Mouse (Mus musculus) midbrain, embryonic 14.5 days (tissue): ENCODE measurements at regions not wholly inside any gene's neighbourhood (a gene's known extent, or its start where the extent isn't known, plus 50 kb on each side); places are given as distances from the start of the nearest gene placed in this dataset.
A peak's percentile ranks its signal among the peaks of the same experiment; 100 is the strongest.

Source experiments
- ATAC-seq: fragments of 200-750 bp; cut with Nextera tagmentation; 2 replicates; pipeline ENCODE4 v1.8.0; 2017; ENCODE audit warnings: moderate number of reproducible peaks, moderate library complexity; ENCODE audit not compliant: low FRiP score, low TSS enrichment
- DNase-seq: peaks from one replicate; pipeline ENCODE4 v3.0.0-alpha.2; 2015
- H3K27ac ChIP-seq: fragments of 300-500 bp; sonication (generic); replicated peaks from 2 replicates; pipeline ENCODE4 v1.5.1; 2014; ENCODE audit warnings: mild to moderate bottlenecking, low read depth, low read length, moderate library complexity
- H3K27me3 ChIP-seq: fragments of 300-500 bp; sonication (generic); 2 replicates; pipeline ENCODE4 v1.6.1; 2014; ENCODE audit warnings: low read length, control low read depth, mixed read lengths; ENCODE audit not compliant: control insufficient read depth, insufficient read depth
- H3K36me3 ChIP-seq: fragments of 300-500 bp; sonication (generic); 2 replicates; pipeline ENCODE4 v1.6.1; 2014; ENCODE audit warnings: low read length, control low read depth; ENCODE audit not compliant: control insufficient read depth, insufficient read depth
- H3K4me1 ChIP-seq: fragments of 300-500 bp; sonication (generic); 2 replicates; pipeline ENCODE4 v1.6.1; 2014; ENCODE audit warnings: mild to moderate bottlenecking, antibody characterized with exemption, low read length, control low read depth; ENCODE audit not compliant: control insufficient read depth, insufficient read depth
- H3K4me2 ChIP-seq: fragments of 300-500 bp; sonication (generic); 2 replicates; pipeline ENCODE4 v1.6.1; 2014; ENCODE audit warnings: mild to moderate bottlenecking, low read length, moderate library complexity
- H3K4me3 ChIP-seq: fragments of 300-500 bp; sonication (generic); replicated peaks from 2 replicates; pipeline ENCODE4 v1.5.1; 2014; ENCODE audit warnings: low read depth, low read length
- H3K9ac ChIP-seq: fragments of 300-500 bp; sonication (generic); replicated peaks from 2 replicates; pipeline ENCODE4 v1.6.1; 2014; ENCODE audit warnings: mild to moderate bottlenecking, low read length, moderate library complexity
- H3K9me3 ChIP-seq: fragments of 300-500 bp; sonication (generic); 2 replicates; pipeline ENCODE4 v1.6.1; 2016; ENCODE audit warnings: low read length, control low read depth, mixed read lengths; ENCODE audit not compliant: control insufficient read depth
- WGBS: fragments of 180-500 bp; shearing (Covaris S2); extraction: QIAGEN DNeasy Blood & Tissue Kit; methylation state at CpG from one replicate; pipeline ENCODE4 v1.1.7; 2014; 5-methylcytosine and 5-hydroxymethylcytosine counted together

- H3K4me1 ChIP-seq = no peaks in the 10 kb centered on the region
- no peak overlapping the region for H3K9ac ChIP-seq
- no peak overlapping the region for H3K4me3 ChIP-seq
- H3K4me2 ChIP-seq = no peak overlapping the region
- no peaks in the 10 kb centered on the region for H3K27me3 ChIP-seq
- 91% methylated on average over 5 of the region's 5 CpGs for WGBS
- H3K36me3 ChIP-seq = no peaks in the 10 kb centered on the region
- H3K9me3 ChIP-seq = no peaks in the 10 kb centered on the region
- ATAC-seq (no peak), DNase-seq (no peak)
- no peak overlapping the region for H3K27ac ChIP-seq
Measured at GRCm38 (mm10) chr9:68462755-68463154, 190.8 kb upstream of the Rora start.

- Histone ChIP-seq H3K27me3 (no peaks in the 10 kb centered on the region), H3K9ac (no peak overlapping the region), H3K4me1 (no peaks in the 10 kb centered on the region), H3K4me2 (no peak overlapping the region), H3K4me3 (no peak overlapping the region), H3K27ac (no peak overlapping the region), H3K9me3 (no peaks in the 10 kb centered on the region), H3K36me3 (no peaks in the 10 kb centered on the region)
- DNase-seq (no peak), ATAC-seq (no peak)
- WGBS = 83% methylated on average over 4 of the region's 4 CpGs
Measured at GRCm38 (mm10) chr9:68463637-68464304, 189.8 kb upstream of the Rora start.

- DNase-seq (no peak), ATAC-seq (no peak)
- H3K4me1 ChIP-seq = no peaks in the 10 kb centered on the region
- H3K27me3 ChIP-seq = no peaks in the 10 kb centered on the region
- H3K4me2 ChIP-seq = no peak overlapping the region
- H3K27ac ChIP-seq = no peak overlapping the region
- WGBS = 90% methylated on average over 5 of the region's 5 CpGs
- no peak overlapping the region for H3K9ac ChIP-seq
- no peaks in the 10 kb centered on the region for H3K9me3 ChIP-seq
- no peak overlapping the region for H3K4me3 ChIP-seq
- no peaks in the 10 kb centered on the region for H3K36me3 ChIP-seq
Measured at GRCm38 (mm10) chr9:68466671-68467070, 186.9 kb upstream of the Rora start.

GRCm38 (mm10) chr9:68476391-68476790 is 177.2 kb upstream of the Rora start:
- Histone ChIP-seq H3K36me3 (no peaks in the 10 kb centered on the region), H3K27me3 (no peaks in the 10 kb centered on the region), H3K4me1 (no peaks in the 10 kb centered on the region), H3K4me3 (no peak overlapping the region), H3K4me2 (no peak overlapping the region), H3K27ac (no peak overlapping the region), H3K9me3 (no peaks in the 10 kb centered on the region), H3K9ac (no peak overlapping the region)
- DNase-seq (no peak), ATAC-seq (no peak)
- WGBS = 92% methylated on average over 12 of the region's 12 CpGs

- no peak for ATAC-seq
- H3K9me3 ChIP-seq = no peaks in the 10 kb centered on the region
- 62% methylated on average over 3 of the region's 3 CpGs for WGBS
Measured at GRCm38 (mm10) chr9:68477466-68477865, 176.1 kb upstream of the Rora start.

GRCm38 (mm10) chr9:68486646-68487045 is 166.9 kb upstream of the Rora start:
- no peaks in the 10 kb centered on the region for H3K9me3 ChIP-seq
- H3K9ac ChIP-seq = no peak overlapping the region
- no peak overlapping the region for H3K27ac ChIP-seq
- no peak overlapping the region for H3K4me3 ChIP-seq
- ATAC-seq (no peak), DNase-seq (no peak)
- H3K4me1 ChIP-seq = no peaks in the 10 kb centered on the region
- WGBS = 88% methylated on average over 5 of the region's 5 CpGs
- H3K36me3 ChIP-seq = no peaks in the 10 kb centered on the region
- no peak overlapping the region for H3K4me2 ChIP-seq
- H3K27me3 ChIP-seq = no peaks in the 10 kb centered on the region

More at GRCm38 (mm10) chr9:68477466-68477865, 176.1 kb upstream of the Rora start:
- Histone ChIP-seq H3K4me1 (no peaks in the 10 kb centered on the region), H3K4me3 (no peak overlapping the region), H3K36me3 (no peaks in the 10 kb centered on the region), H3K27me3 (no peaks in the 10 kb centered on the region), H3K9ac (no peak overlapping the region), H3K27ac (no peak overlapping the region), H3K4me2 (no peak overlapping the region)
- no peak for DNase-seq

- WGBS = 85% methylated on average over 2 of the region's 2 CpGs
- ATAC-seq (no peak), DNase-seq (no peak)
- Histone ChIP-seq H3K4me2 (no peak overlapping the region), H3K36me3 (no peaks in the 10 kb centered on the region), H3K27me3 (no peaks in the 10 kb centered on the region), H3K27ac (no peak overlapping the region), H3K9ac (no peak overlapping the region), H3K4me1 (no peaks in the 10 kb centered on the region), H3K9me3 (no peaks in the 10 kb centered on the region), H3K4me3 (no peak overlapping the region)
Measured at GRCm38 (mm10) chr9:68491151-68491550, 162.4 kb upstream of the Rora start.

GRCm38 (mm10) chr9:68521218-68521617 is 132.4 kb upstream of the Rora start:
- no peak overlapping the region for H3K27ac ChIP-seq
- H3K9ac ChIP-seq = no peak overlapping the region
- no peaks in the 10 kb centered on the region for H3K4me1 ChIP-seq
- H3K27me3 ChIP-seq = no peaks in the 10 kb centered on the region
- no peak for ATAC-seq
- no peaks in the 10 kb centered on the region for H3K9me3 ChIP-seq
- H3K4me2 ChIP-seq = no peak overlapping the region
- H3K4me3 ChIP-seq = no peak overlapping the region
- WGBS = 55% methylated on average over 5 of the region's 5 CpGs
- peak; percentile 2 for DNase-seq
- no peaks in the 10 kb centered on the region for H3K36me3 ChIP-seq

- Histone ChIP-seq H3K27me3 (no peaks in the 10 kb centered on the region), H3K9me3 (no peaks in the 10 kb centered on the region), H3K9ac (no peak overlapping the region), H3K27ac (no peak overlapping the region), H3K4me1 (no peaks in the 10 kb centered on the region), H3K4me2 (no peak overlapping the region), H3K36me3 (no peaks in the 10 kb centered on the region), H3K4me3 (no peak overlapping the region)
- no peak for ATAC-seq
- 72% methylated on average over 14 of the region's 14 CpGs for WGBS
- peak; percentile 15 for DNase-seq
Measured at GRCm38 (mm10) chr9:68561767-68562552, 91.6 kb upstream of the Rora start.
